Mouse (Mus musculus) kidney, postnatal 4 days (tissue): ENCODE measurements around the gene Zfp772.
"Not testable (repeated sequence)": the region's sequence is repeated elsewhere in the genome, so short reads cannot be mapped to it uniquely, and the experiment has no call there.

Experiments
- DNase-seq, 2 experiments: peaks; one replicate each; pipeline ENCODE4 v3.0.0; 2021; ENCODE audit warnings: mixed read lengths in 2 of 2

The Zfp772 gene

DNA sequence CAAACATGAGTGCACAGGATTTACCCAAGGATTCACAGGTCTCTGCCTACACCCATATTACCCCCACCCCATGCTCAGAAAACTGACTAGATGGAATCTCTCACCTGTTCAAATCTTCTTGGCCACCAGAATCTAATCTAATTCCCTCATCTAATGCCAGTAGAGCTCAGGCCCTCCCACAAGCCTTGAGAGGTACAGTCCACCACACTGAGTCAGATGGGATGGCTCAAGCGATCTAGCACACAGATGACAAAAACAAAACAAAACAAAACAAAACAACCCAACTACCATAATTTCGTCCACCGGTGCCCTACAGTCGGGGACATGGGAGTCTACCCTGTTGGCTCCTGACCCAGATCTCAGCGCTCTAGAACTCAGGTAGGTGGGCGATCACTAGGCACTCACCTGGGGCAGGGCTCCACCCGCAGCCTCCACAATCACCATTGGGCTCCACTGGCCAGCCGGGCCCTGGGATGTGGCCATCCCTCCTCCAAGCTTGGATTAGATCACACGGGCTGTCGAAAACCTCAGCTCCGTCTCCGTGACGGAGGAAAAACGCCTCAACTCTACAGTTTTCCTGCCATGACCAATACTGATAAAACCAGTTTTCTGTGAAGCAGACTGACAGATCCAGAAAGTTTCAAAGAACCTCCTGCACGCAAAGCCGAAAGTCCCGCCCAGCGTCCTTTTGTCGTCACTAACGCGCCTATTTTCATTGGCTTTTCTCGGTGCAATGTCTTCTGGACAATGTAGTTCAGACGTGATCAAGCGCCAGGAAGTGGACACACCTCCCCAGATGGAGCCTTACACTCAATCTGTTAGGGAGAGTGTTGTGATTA lies at the start of gene Zfp772:
TSS of gene Zfp772 (minus strand) at position 686 of the 839 bp plus-strand sequence.
- DNase-seq = peak; percentile 53 to 55

DNA sequence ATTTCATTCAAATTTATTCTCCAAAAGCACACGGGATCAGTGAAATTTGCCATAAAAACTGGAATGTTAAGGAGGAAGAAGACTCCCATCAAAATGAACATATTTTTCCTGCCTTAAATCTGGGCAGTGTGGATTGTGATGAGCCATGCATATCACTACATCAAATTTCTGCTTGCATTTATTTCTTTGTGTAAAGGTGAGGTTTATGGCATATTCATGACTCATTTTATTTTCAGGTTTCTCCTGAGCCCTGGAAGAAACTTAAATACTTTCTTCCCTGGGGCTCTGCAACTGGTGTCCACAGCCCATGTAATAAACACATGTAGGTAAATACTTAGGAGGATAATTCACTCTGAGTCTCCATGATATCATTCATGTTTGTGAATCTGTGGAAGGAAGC lies 37.4 kb upstream of the Zfp772 start, which contains the start of gene Vmn2r29:
TSS of gene Vmn2r29 (minus strand) at position 101 of the 400 bp plus-strand sequence.
- not testable (repeated sequence) for DNase-seq

DNA sequence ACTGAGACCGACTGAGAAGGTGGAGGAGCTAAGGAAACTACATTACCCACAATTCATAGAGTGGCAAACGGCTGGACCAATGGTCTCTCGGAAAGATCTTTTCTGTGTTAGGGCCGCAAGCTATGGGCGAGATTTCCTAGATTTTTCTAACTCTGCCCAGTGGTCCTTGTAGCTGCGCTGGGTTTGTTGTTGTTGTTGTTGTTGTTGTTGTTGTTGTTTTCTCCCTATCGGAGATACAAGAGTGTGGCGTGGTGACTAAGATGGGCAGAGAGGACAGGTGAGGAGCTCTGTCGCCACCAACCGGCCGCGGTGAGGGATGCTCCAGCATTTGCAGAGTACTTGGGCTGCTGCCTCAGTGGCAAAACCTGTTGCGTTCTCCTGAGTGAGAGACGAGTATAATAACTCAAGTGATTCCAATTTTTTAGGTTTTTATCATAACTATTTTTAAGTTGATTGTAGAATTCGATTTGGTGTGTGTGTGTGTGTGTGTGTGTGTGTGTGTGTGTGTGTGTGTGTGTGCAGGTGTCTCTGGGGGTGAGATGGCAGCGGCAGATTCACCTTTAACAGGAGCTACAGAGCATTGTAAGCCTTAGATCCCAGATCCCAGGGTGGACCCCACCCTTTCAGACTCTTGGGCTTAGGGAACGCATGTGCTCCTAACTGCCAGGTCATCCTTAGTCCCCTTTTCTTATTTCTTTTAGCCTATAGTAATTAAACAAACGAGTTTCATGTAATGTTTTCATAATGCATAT lies 21.4 kb downstream of the Zfp772 start:
- DNase-seq = peak; percentile 75 to 79

DNA sequence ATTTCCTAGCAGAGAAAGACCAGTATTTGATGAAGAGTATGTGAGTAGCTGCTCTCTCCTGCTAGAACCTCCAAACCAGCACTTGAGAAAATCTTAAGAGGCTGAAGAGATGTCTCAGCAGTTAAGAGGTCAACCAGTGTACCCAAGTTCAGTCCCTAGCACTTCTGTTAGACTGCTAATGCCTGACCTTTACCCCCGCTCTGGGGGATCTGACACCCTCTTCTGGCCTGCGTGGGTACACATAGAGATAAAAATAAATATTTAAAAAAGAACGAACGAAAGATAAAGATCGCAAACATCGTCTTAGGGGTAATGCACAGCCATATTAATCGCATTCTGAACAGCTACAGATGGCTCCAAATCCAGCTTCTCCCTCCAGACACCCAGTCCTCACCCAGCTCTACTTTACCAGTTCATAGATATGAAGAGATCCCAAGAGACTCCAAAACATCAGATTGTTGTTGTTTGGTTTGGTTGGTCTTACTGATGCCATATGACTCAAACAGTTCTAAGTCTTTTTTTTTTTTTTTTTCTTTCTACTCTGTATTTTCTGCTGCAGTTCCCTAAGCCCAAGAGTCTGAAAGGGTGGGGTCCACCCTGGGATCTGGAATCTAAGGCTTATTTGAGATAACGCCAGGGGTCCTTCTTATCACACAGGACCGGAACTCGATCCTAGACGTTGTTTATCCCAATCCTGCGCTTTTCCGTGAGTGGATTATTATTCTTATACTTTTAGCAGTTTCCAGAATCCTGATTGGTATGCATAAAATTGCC lies 22.2 kb downstream of the Zfp772 start:
- DNase-seq = no peak

DNA sequence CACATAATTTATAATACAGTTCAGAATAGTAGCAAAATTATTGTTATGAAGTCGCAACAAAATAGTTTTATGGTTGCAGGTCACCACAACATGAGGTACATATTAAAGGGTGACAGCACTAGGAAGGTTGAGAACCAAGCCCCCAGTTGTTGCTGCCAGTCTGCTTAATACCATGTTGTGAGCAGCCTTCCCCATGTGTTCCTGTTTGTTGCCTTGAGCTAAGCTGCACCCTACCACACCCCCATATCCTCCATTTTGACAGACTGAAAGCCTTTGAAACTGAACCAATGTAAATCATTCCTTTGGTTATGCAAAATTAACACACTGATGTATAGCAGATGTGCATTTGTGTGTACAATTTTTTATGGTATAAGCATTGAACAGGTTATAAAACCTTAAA lies 23.9 kb downstream of the Zfp772 start:
- no peak for DNase-seq

DNA sequence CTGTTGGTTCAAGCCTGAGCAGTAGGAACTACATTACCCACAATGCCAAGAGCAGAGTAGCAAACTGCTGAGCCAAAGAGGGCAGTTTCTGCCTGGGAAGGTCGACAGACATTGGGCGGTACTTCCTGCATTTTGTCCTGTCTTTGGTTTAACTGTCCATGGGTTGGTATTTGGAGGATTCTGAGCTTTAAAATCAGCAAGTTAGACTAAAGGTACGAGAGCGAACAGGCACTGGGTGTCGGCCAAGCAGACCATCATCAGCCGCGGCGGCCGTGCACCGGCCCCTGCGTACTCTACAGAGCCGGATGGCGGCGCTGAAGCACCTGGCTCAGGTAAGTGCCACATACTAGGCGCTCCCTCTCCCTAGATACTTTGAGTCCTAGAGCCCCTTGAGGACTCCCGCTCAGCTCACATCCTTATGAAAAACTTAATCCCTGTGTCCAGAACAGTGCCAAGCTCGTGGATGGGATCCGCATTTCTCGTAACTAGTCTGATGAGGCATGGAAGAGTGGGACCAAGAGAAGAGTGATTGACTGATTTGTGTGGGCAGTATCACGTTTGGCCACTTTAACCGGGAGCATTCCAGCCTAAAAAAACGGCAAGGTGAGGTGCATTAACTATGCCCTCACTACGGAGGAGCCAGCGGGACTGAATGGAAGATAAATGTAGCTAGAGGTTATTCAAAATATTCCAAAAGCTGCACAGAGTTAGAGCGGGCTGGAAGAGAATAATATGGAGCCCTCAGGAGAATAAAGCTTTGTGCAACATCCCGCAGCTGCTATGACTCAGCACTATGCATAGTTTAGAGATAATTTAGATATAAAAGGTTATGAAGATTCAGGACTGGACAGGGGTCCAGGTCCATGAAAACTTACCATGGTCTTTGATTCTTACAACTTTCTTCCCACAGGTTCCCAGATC lies 38.3 kb downstream of the Zfp772 start, which contains the start of gene Zfp418:
TSS of gene Zfp418 (plus strand) at position 104 of the 921 bp plus-strand sequence.
- peak; percentile 58 to 69 for DNase-seq
